Mouse (Mus musculus) heart, embryonic 13.5 days (tissue): ENCODE measurements at regions not wholly inside any gene's neighbourhood (a gene's known extent, or its start where the extent isn't known, plus 50 kb on each side); places are given as distances from the start of the nearest gene placed in this dataset.
A peak's percentile ranks its signal among the peaks of the same experiment; 100 is the strongest.

Experiments used
- ATAC-seq: fragments of 200-750 bp; cut with Nextera tagmentation; 2 replicates; pipeline ENCODE4 v1.8.0; 2017; ENCODE audit warnings: moderate TSS enrichment; ENCODE audit not compliant: insufficient number of reproducible peaks, low FRiP score, low TSS enrichment; ENCODE audit errors: extremely low read depth
- H3K27ac ChIP-seq: fragments of 300-500 bp; sonication (generic); replicated peaks from 2 replicates; pipeline ENCODE4 v1.5.1; 2015; ENCODE audit warnings: moderate library complexity, mild to moderate bottlenecking, inconsistent platforms
- H3K27me3 ChIP-seq: fragments of 300-500 bp; sonication (generic); replicated peaks from 2 replicates; pipeline ENCODE4 v1.6.1; 2015; ENCODE audit warnings: mild to moderate bottlenecking, inconsistent platforms
- H3K36me3 ChIP-seq: fragments of 300-500 bp; sonication (generic); 2 replicates; pipeline ENCODE4 v1.6.1; 2015; ENCODE audit warnings: mild to moderate bottlenecking, inconsistent platforms
- H3K4me1 ChIP-seq: fragments of 300-500 bp; sonication (generic); 2 replicates; pipeline ENCODE4 v1.6.1; 2015; ENCODE audit warnings: inconsistent platforms
- H3K4me2 ChIP-seq: fragments of 300-500 bp; sonication (generic); 2 replicates; pipeline ENCODE4 v1.6.1; 2015; ENCODE audit warnings: inconsistent platforms, mild to moderate bottlenecking, moderate library complexity
- H3K4me3 ChIP-seq: fragments of 300-500 bp; sonication (generic); 2 replicates; pipeline ENCODE4 v1.5.1; 2015; ENCODE audit warnings: moderate library complexity, mild to moderate bottlenecking, inconsistent platforms
- H3K9ac ChIP-seq: fragments of 300-500 bp; sonication (generic); 2 replicates; pipeline ENCODE4 v1.6.1; 2015; ENCODE audit warnings: inconsistent platforms, mild to moderate bottlenecking, moderate library complexity
- H3K9me3 ChIP-seq: fragments of 300-500 bp; sonication (generic); 2 replicates; pipeline ENCODE4 v1.6.1; 2016; ENCODE audit warnings: inconsistent platforms
- WGBS: fragments of 180-500 bp; shearing (Covaris S2); methylation state at CpG from one replicate; pipeline ENCODE4 v1.1.7; 2015; ENCODE audit warnings: mixed read lengths; 5-methylcytosine and 5-hydroxymethylcytosine counted together

GRCm38 (mm10) chr3:19848736-19849269, 108.1 kb upstream of the Cp start:
- Histone ChIP-seq H3K27me3 (no peaks in the 10 kb centered on the region), H3K4me1 (0 out of 2 replicates have a peak, but pooled peaks cover 2% of the 10 kb centered on the region), H3K36me3 (no peaks in the 10 kb centered on the region), H3K4me2 (no peak overlapping the region), H3K4me3 (no peak overlapping the region), H3K9me3 (no peaks in the 10 kb centered on the region), H3K9ac (no peak overlapping the region), H3K27ac (no peak overlapping the region)
- no peak for ATAC-seq
- 63% methylated on average over 1 of the region's 1 CpGs for WGBS

GRCm38 (mm10) chr3:19882623-19883022, 74.2 kb upstream of the Cp start:
- Histone ChIP-seq H3K4me1 (no peaks in the 10 kb centered on the region), H3K9ac (no peak overlapping the region), H3K27me3 (no peaks in the 10 kb centered on the region), H3K9me3 (no peaks in the 10 kb centered on the region), H3K4me2 (no peak overlapping the region), H3K27ac (no peak overlapping the region), H3K4me3 (no peak overlapping the region), H3K36me3 (no peaks in the 10 kb centered on the region)
- 66% methylated on average over 2 of the region's 2 CpGs for WGBS
- ATAC-seq: no peak

DNA sequence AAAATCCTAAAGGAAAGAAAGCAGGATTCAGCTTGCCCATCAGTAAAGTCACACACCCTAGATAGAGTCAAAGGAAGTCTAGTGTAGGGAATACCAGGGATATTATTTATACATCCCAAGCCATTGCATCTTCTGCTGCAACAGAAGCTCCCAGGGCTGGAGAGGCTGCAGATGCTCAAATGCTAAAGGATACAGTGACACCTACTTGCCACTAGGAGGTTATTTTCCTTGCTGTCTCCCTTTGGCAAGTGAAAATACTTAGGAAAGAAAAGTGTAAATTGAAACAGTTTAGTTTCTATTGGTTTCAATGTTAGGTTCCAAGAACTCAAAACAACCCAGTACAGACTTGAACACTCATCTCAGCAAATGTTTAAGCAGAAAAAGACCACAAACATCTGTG, 68.4 kb upstream of the Cp start:
- H3K27ac ChIP-seq: no peak overlapping the region
- H3K4me3 ChIP-seq: no peak overlapping the region
- no peaks in the 10 kb centered on the region for H3K27me3 ChIP-seq
- no peak overlapping the region for H3K9ac ChIP-seq
- no peaks in the 10 kb centered on the region for H3K36me3 ChIP-seq
- no peaks in the 10 kb centered on the region for H3K4me1 ChIP-seq
- no peak for ATAC-seq
- H3K9me3 ChIP-seq: no peaks in the 10 kb centered on the region
- H3K4me2 ChIP-seq: no peak overlapping the region

- Histone ChIP-seq H3K9ac (peak overlapping the region; percentile 80), H3K36me3 (peaks cover 18% of the 10 kb centered on the region), H3K4me1 (peaks cover 26% of the 10 kb centered on the region), H3K9me3 (no peaks in the 10 kb centered on the region), H3K27ac (no peak overlapping the region), H3K27me3 (no peaks in the 10 kb centered on the region), H3K4me2 (peak overlapping the region; percentile 91), H3K4me3 (peak overlapping the region; percentile 71)
- WGBS: 6% methylated on average over 10 of the region's 10 CpGs
- peak; percentile 18; the same call in 1 of the 2 replicates for ATAC-seq
These were observed 62.6 kb upstream of the Cp start for GRCm38 (mm10) chr3:19894258-19894629.

GRCm38 (mm10) chr3:19894630-19895578, 62.0 kb upstream of the Cp start:
- WGBS: under 1% methylated on average over 68 of the region's 68 CpGs
- Histone ChIP-seq H3K9ac (peak overlapping the region; percentile 87), H3K27me3 (no peaks in the 10 kb centered on the region), H3K4me3 (peak overlapping the region; percentile 71), H3K27ac (peak overlapping the region; percentile 71), H3K9me3 (no peaks in the 10 kb centered on the region), H3K4me1 (peaks cover 26% of the 10 kb centered on the region), H3K36me3 (peaks cover 18% of the 10 kb centered on the region), H3K4me2 (peak overlapping the region; percentile 91)
- peak; percentile 83 for ATAC-seq

- peak overlapping the region; percentile 91 for H3K4me2 ChIP-seq
- H3K36me3 ChIP-seq: peaks cover 24% of the 10 kb centered on the region
- peaks cover 26% of the 10 kb centered on the region for H3K4me1 ChIP-seq
- H3K27ac ChIP-seq: peak overlapping the region; percentile 71
- 34% methylated on average over 5 of the region's 5 CpGs for WGBS
- H3K9me3 ChIP-seq: no peaks in the 10 kb centered on the region
- H3K4me3 ChIP-seq: peak overlapping the region; percentile 71
- ATAC-seq: no peak
- peak overlapping the region; percentile 87 for H3K9ac ChIP-seq
- no peaks in the 10 kb centered on the region for H3K27me3 ChIP-seq
These were observed 61.1 kb upstream of the Cp start for GRCm38 (mm10) chr3:19895755-19896154.

- Histone ChIP-seq H3K4me2 (peak overlapping the region; percentile 91), H3K36me3 (peaks cover 27% of the 10 kb centered on the region), H3K4me1 (peaks cover 26% of the 10 kb centered on the region), H3K27me3 (no peaks in the 10 kb centered on the region), H3K9ac (no peak overlapping the region), H3K4me3 (no peak overlapping the region), H3K27ac (no peak overlapping the region), H3K9me3 (no peaks in the 10 kb centered on the region)
- no peak for ATAC-seq
- 95% methylated on average over 3 of the region's 3 CpGs for WGBS
These were observed 59.7 kb upstream of the Cp start for GRCm38 (mm10) chr3:19897140-19897539.

DNA sequence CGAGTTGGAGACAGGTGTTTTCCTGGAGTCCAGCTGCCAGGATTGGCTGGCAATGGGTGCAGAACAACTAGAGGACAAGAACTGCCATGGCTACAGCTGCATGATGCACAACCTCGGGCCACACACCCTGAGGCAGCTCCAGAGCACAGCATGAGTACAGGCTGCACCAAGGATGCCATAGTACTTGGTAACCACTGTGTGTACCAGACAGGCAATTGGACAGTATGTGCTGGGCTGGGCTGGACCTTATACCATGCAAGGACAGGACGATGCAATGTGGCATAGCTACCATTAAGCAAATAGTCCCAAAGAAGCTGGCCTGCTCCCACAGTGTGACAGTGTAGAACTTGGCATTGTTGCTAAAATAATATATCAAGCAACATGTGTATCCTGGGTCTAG, 54.6 kb upstream of the Cp start:
- Histone ChIP-seq H3K9me3 (no peaks in the 10 kb centered on the region), H3K4me1 (peaks cover 4% of the 10 kb centered on the region), H3K4me3 (no peak overlapping the region), H3K27ac (no peak overlapping the region), H3K4me2 (no peak overlapping the region), H3K36me3 (peaks cover 26% of the 10 kb centered on the region), H3K27me3 (no peaks in the 10 kb centered on the region), H3K9ac (no peak overlapping the region)
- WGBS: 86% methylated on average over 3 of the region's 3 CpGs
- no peak for ATAC-seq

GRCm38 (mm10) chr3:19904446-19905275, 52.2 kb upstream of the Cp start:
- WGBS: 22% methylated on average over 5 of the region's 5 CpGs
- no peak for ATAC-seq

More at GRCm38 (mm10) chr3:19904446-19905275, 52.2 kb upstream of the Cp start:
- Histone ChIP-seq H3K27me3 (no peaks in the 10 kb centered on the region), H3K4me2 (no peak overlapping the region), H3K4me1 (peaks cover 7% of the 10 kb centered on the region; the same call in 1 of the 2 replicates), H3K9ac (no peak overlapping the region), H3K27ac (no peak overlapping the region), H3K4me3 (no peak overlapping the region), H3K36me3 (peaks cover 9% of the 10 kb centered on the region; the same call in 1 of the 2 replicates), H3K9me3 (no peaks in the 10 kb centered on the region)
